Mouse (Mus musculus) MEL (cell line): ENCODE results near the gene Rnase12. TPM values are rescaled to one million over a fixed set of nuclear protein-coding genes. Genes with fewer than 3 reads are reported as not detected.

Experiments used
- DNase-seq: peaks from one replicate; pipeline ENCODE4 v3.0.0; 2011; ENCODE audit warnings: low read depth, low spot score
- H3K27ac ChIP-seq: 2 replicates; pipeline ENCODE4 v1.5.1; 2012; ENCODE audit warnings: low read depth, mild to moderate bottlenecking, control low read depth, low read length, moderate library complexity; ENCODE audit not compliant: control insufficient read depth
- H3K27me3 ChIP-seq, 2 experiments: fragments of 150-350 bp in 1 of 2; sonication (generic) in 1 of 2; 2 replicates each; pipeline ENCODE4 v1.6.1; 2012; ENCODE audit warnings: low read length in 2 of 2, mild to moderate bottlenecking in 2 of 2, improper control_type of control experiment in 1 of 2, moderate library complexity in 1 of 2; ENCODE audit not compliant: insufficient read depth in 2 of 2, control insufficient read depth in 1 of 2
- H3K36me3 ChIP-seq, 2 experiments: 2 replicates each; pipeline ENCODE4 v1.6.1; 2012 to 2014; ENCODE audit warnings: low read length in 2 of 2, improper control_type of control experiment in 1 of 2, inconsistent platforms in 1 of 2, mild to moderate bottlenecking in 1 of 2; ENCODE audit not compliant: insufficient read depth in 2 of 2, control insufficient read depth in 1 of 2
- H3K4me1 ChIP-seq, 2 experiments: fragments of 150-350 bp in 1 of 2; sonication (generic) in 1 of 2; 2 replicates each; pipeline ENCODE4 v1.6.1; 2012; ENCODE audit warnings: low read length in 2 of 2, improper control_type of control experiment in 1 of 2, mild to moderate bottlenecking in 1 of 2; ENCODE audit not compliant: insufficient read depth in 2 of 2, control insufficient read depth in 1 of 2
- H3K4me3 ChIP-seq, 2 experiments: fragments of 150-350 bp in 1 of 2; sonication (generic) in 1 of 2; 2 replicates each; pipeline ENCODE4 v1.5.1; 2012; ENCODE audit warnings: low read depth in 2 of 2, low read length in 2 of 2, mild to moderate bottlenecking in 2 of 2, moderate library complexity in 2 of 2, control low read depth in 1 of 2, improper control_type of control experiment in 1 of 2; ENCODE audit not compliant: control insufficient read depth in 1 of 2, insufficient read depth in 1 of 2
- H3K79me2 ChIP-seq: 2 replicates; pipeline ENCODE4 v1.6.1; 2012; ENCODE audit warnings: mild to moderate bottlenecking, low read length, moderate library complexity; ENCODE audit not compliant: control insufficient read depth, poor library complexity, insufficient read depth
- H3K9ac ChIP-seq: 2 replicates; pipeline ENCODE4 v1.6.1; 2012; ENCODE audit warnings: low read depth, mild to moderate bottlenecking, control low read depth, low read length, moderate library complexity; ENCODE audit not compliant: control insufficient read depth, poor library complexity, severe bottlenecking
- H3K9me3 ChIP-seq: fragments of 150-350 bp; sonication (generic); replicated peaks from 2 replicates; pipeline ENCODE4 v1.6.1; 2012; ENCODE audit warnings: mild to moderate bottlenecking, low read length, improper control_type of control experiment, moderate library complexity; ENCODE audit not compliant: insufficient read depth
- BHLHE40 ChIP-seq: IDR thresholded peaks from 2 replicates; pipeline ENCODE4 v1.6.1; 2012; ENCODE audit warnings: low read depth, mild to moderate bottlenecking, inconsistent platforms, low read length, improper control_type of control experiment, borderline replicate concordance
- CHD2 ChIP-seq: IDR thresholded peaks from 2 replicates; pipeline ENCODE4 v1.6.1; 2011; ENCODE audit warnings: low read length, improper control_type of control experiment
- CTCF ChIP-seq, 3 experiments: IDR thresholded peaks in 2 of 3; conservative IDR thresholded peaks in 1 of 3; 2 replicates each; pipeline ENCODE4 v1.5.1; 2011 to 2012; ENCODE audit warnings: low read length in 3 of 3, low read depth in 2 of 3, mild to moderate bottlenecking in 2 of 3, improper control_type of control experiment in 1 of 3, inconsistent platforms in 1 of 3, mixed read lengths in 1 of 3, moderate library complexity in 1 of 3; ENCODE audit not compliant: control insufficient read depth in 1 of 3, insufficient read depth in 1 of 3, poor library complexity in 1 of 3, severe bottlenecking in 1 of 3
- ELF1 ChIP-seq: IDR thresholded peaks from 2 replicates; pipeline ENCODE4 v1.6.1; 2014; ENCODE audit warnings: low read depth, mild to moderate bottlenecking, inconsistent platforms, low read length, improper control_type of control experiment, moderate library complexity
- ETS1 ChIP-seq: IDR thresholded peaks from 2 replicates; pipeline ENCODE4 v1.6.1; 2012; ENCODE audit warnings: low read depth, mild to moderate bottlenecking, inconsistent platforms, low read length, improper control_type of control experiment, moderate library complexity
- HCFC1 ChIP-seq: IDR thresholded peaks from 2 replicates; pipeline ENCODE4 v1.6.1; 2012; ENCODE audit warnings: low read depth, mild to moderate bottlenecking, inconsistent platforms, low read length, improper control_type of control experiment, moderate library complexity
- MAZ ChIP-seq: IDR thresholded peaks from 2 replicates; pipeline ENCODE4 v1.6.1; 2012; ENCODE audit warnings: low read depth, mild to moderate bottlenecking, inconsistent platforms, low read length, improper control_type of control experiment
- MEF2A ChIP-seq: IDR thresholded peaks from 2 replicates; pipeline ENCODE4 v1.6.1; 2014; ENCODE audit warnings: low read depth, mild to moderate bottlenecking, inconsistent platforms, low read length, improper control_type of control experiment; ENCODE audit not compliant: poor library complexity, insufficient replicate concordance, severe bottlenecking; ENCODE audit errors: extremely low read depth
- MYC ChIP-seq: IDR thresholded peaks from 2 replicates; pipeline ENCODE4 v1.6.1; 2011; ENCODE audit warnings: low read depth, mild to moderate bottlenecking, low read length, improper control_type of control experiment, moderate library complexity
- NRF1 ChIP-seq: IDR thresholded peaks from 2 replicates; pipeline ENCODE4 v1.6.1; 2014; ENCODE audit warnings: low read depth, mild to moderate bottlenecking, inconsistent platforms, low read length, improper control_type of control experiment, moderate library complexity; ENCODE audit not compliant: poor library complexity, insufficient read depth, severe bottlenecking
- POLR2AphosphoS2 ChIP-seq: IDR thresholded peaks from 2 replicates; pipeline ENCODE4 v1.6.1; 2011; ENCODE audit warnings: low read length, improper control_type of control experiment
- RCOR1 ChIP-seq: IDR thresholded peaks from 2 replicates; pipeline ENCODE4 v1.6.1; 2012; ENCODE audit warnings: low read depth, mild to moderate bottlenecking, inconsistent platforms, low read length, improper control_type of control experiment
- SIN3A ChIP-seq: IDR thresholded peaks from 2 replicates; pipeline ENCODE4 v1.6.1; 2012; ENCODE audit warnings: low read length, improper control_type of control experiment, inconsistent platforms
- TBP ChIP-seq: IDR thresholded peaks from 2 replicates; pipeline ENCODE4 v1.8.0; 2011; ENCODE audit warnings: low read depth, low read length, improper control_type of control experiment
- UBTF ChIP-seq: IDR thresholded peaks from 2 replicates; pipeline ENCODE4 v1.6.1; 2012; ENCODE audit warnings: low read depth, mild to moderate bottlenecking, inconsistent platforms, low read length, improper control_type of control experiment, moderate library complexity, borderline replicate concordance; ENCODE audit not compliant: insufficient read depth
- USF1 ChIP-seq: IDR thresholded peaks from 2 replicates; pipeline ENCODE4 v1.6.1; 2014; ENCODE audit warnings: low read depth, mild to moderate bottlenecking, inconsistent platforms, low read length, improper control_type of control experiment, moderate library complexity
- USF2 ChIP-seq, 2 experiments: IDR thresholded peaks; 2 replicates each; pipeline ENCODE4 v1.6.1; 2011 to 2012; ENCODE audit warnings: improper control_type of control experiment in 2 of 2, low read length in 2 of 2, borderline replicate concordance in 1 of 2, inconsistent platforms in 1 of 2, low read depth in 1 of 2, mild to moderate bottlenecking in 1 of 2; ENCODE audit not compliant: insufficient read depth in 1 of 2
- polyA plus RNA-seq, 2 experiments: library from polyadenylated mRNA; stranded (reverse) in 1 of 2; unstranded in 1 of 2; fragments of >175 nt in 1 of 2; fragments of >200 nt in 1 of 2; gene quantifications; 2 replicates each; pipeline versions ENCODE4 v1.2.1 to v1.2.4; 2012; ENCODE audit warnings: low replicate concordance in 2 of 2, low read depth in 1 of 2; ENCODE audit not compliant: insufficient read length in 2 of 2, insufficient read depth in 1 of 2, missing spikeins in 1 of 2
- total RNA-seq: library from RNA; depleted of rRNA; stranded (reverse); fragments of 300-350 nt; gene quantifications from 2 replicates; pipeline ENCODE4 v1.2.3, GENCODE M21; 2012

Gene Rnase12
- total and polyA plus RNA-seq, 3 experiments, result not detected

GRCm38 (mm10) chr14:51101284-51101683 lies 43.8 kb upstream of the Rnase12 start:
- no peaks in the 10 kb centered on the region for H3K27me3 ChIP-seq
- DNase-seq, result no peak
- H3K9ac ChIP-seq, result no peak overlapping the region
- H3K9me3 ChIP-seq, result no peaks in the 10 kb centered on the region
- no peaks in the 10 kb centered on the region for H3K36me3 ChIP-seq
- no peak overlapping the region for H3K4me3 ChIP-seq
- TF ChIP-seq UBTF (no peak), RCOR1 (no peak), HCFC1 (no peak), CHD2 (no peak), SIN3A (no peak), ETS1 (no peak), TBP (no peak), NRF1 (no peak), USF2 (IDR thresholded peaks at IDR 0.05; ENCODE audit: borderline replicate concordance in 1 of 2, insufficient read depth in 1 of 2, low read depth in 1 of 2, low read length in 2 of 2) (no peak), ELF1 (no peak), POLR2AphosphoS2 (no peak)
- H3K27ac ChIP-seq, result no peak overlapping the region
- no peaks in the 10 kb centered on the region for H3K4me1 ChIP-seq
- H3K79me2 ChIP-seq, result no peaks in the 10 kb centered on the region

- no peaks in the 10 kb centered on the region for H3K4me1 ChIP-seq
- no peak overlapping the region for H3K4me3 ChIP-seq
- H3K9ac ChIP-seq, result no peak overlapping the region
- H3K27ac ChIP-seq, result no peak overlapping the region
- TF ChIP-seq RCOR1 (no peak), UBTF (no peak), MYC (no peak), MEF2A (no peak), USF1 (no peak), MAZ (no peak), BHLHE40 (no peak), CHD2 (no peak), HCFC1 (no peak), CTCF (IDR thresholded peaks at IDR 0.05 in 2 of 3, conservative IDR thresholded peaks at IDR 0.05 in 1 of 3; ENCODE audit: control insufficient read depth in 1 of 3, insufficient read depth in 1 of 3, low read depth in 2 of 3, low read length in 3 of 3, poor library complexity in 1 of 3, severe bottlenecking in 1 of 3) (no peak)
- H3K27me3 ChIP-seq, result no peaks in the 10 kb centered on the region
- no peak for DNase-seq
- no peaks in the 10 kb centered on the region for H3K79me2 ChIP-seq
- H3K36me3 ChIP-seq, result no peaks in the 10 kb centered on the region
- H3K9me3 ChIP-seq, result no peaks in the 10 kb centered on the region
Observed at GRCm38 (mm10) chr14:51098921-51099320, 41.5 kb upstream of the Rnase12 start.
